Mouse (Mus musculus): ENCODE data around the gene Tacr1.

GRCm38 (mm10) chr6:82519626-82520025 lies 117.5 kb downstream of the Tacr1 start:
- TF ChIP-seq POLR2A (IDR thresholded peaks at IDR 0.05; ENCODE audit: borderline replicate concordance, low read depth, low read length) (no peak), CTCF (IDR thresholded peaks at IDR 0.05; ENCODE audit: low read depth, low read length) (no peak)

All from bone marrow macrophage, adult 2 months (primary cell).